Mouse (Mus musculus): ENCODE data around the gene Manba. TPM values are rescaled to one million over a fixed set of nuclear protein-coding genes. Genes with fewer than 3 reads are reported as not detected.
"Not testable (repeated sequence)": the region's sequence is repeated elsewhere in the genome, so short reads cannot be mapped to it uniquely, and the experiment has no call there.

The Manba gene
- polyA plus RNA-seq, 1 experiment from 2014 or later: 8.0 TPM

GRCm38 (mm10) chr3:135491102-135491501 lies 5.7 kb downstream of the Manba start:
- WGBS (ENCODE audit: insufficient replicate concordance): 81% methylated on average over 6 of the region's 6 CpGs
- ATAC-seq (no peak), DNase-seq (no peak)
- Histone ChIP-seq H3K36me3 (replicated peaks; ENCODE audit: insufficient read depth, low read length) (no peaks in the 10 kb centered on the region), H3K4me1 (ENCODE audit: insufficient read depth) (peaks cover 3% of the 10 kb centered on the region; the same call in 1 of the 2 replicates), H3K4me2 (ENCODE audit: low read depth, low read length) (no peak overlapping the region), H3K4me3 (ENCODE audit: low read depth, low read length) (no peak overlapping the region), H3K9me3 (ENCODE audit: low read length) (no peaks in the 10 kb centered on the region), H3K9ac (replicated peaks) (no peak overlapping the region), H3K27ac (ENCODE audit: low read depth) (no peak overlapping the region), H3K27me3 (ENCODE audit: insufficient read depth, low read length) (no peaks in the 10 kb centered on the region)
- TF ChIP-seq CTCF (IDR thresholded peaks at IDR 0.05; ENCODE audit: low read depth) (no peak), EP300 (IDR thresholded peaks at IDR 0.05; ENCODE audit: low read depth) (no peak)

GRCm38 (mm10) chr3:135493320-135493719 lies 7.9 kb downstream of the Manba start:
- H3K4me2 ChIP-seq (ENCODE audit: low read depth, low read length); DNase-seq; H3K27ac ChIP-seq (ENCODE audit: low read depth); H3K4me1 ChIP-seq (ENCODE audit: insufficient read depth); H3K27me3 ChIP-seq (ENCODE audit: insufficient read depth, low read length); H3K9me3 ChIP-seq (ENCODE audit: low read length); H3K9ac ChIP-seq (replicated peaks); H3K36me3 ChIP-seq (replicated peaks; ENCODE audit: insufficient read depth, low read length); H3K4me3 ChIP-seq (ENCODE audit: low read depth, low read length); ATAC-seq: not testable (repeated sequence)
- WGBS (ENCODE audit: insufficient replicate concordance): 81% methylated on average over 7 of the region's 7 CpGs

- ATAC-seq; H3K27ac ChIP-seq (ENCODE audit: low read depth); H3K9ac ChIP-seq (replicated peaks); H3K36me3 ChIP-seq (replicated peaks; ENCODE audit: insufficient read depth, low read length); H3K4me1 ChIP-seq (ENCODE audit: insufficient read depth); H3K27me3 ChIP-seq (ENCODE audit: insufficient read depth, low read length); DNase-seq; H3K9me3 ChIP-seq (ENCODE audit: low read length); H3K4me3 ChIP-seq (ENCODE audit: low read depth, low read length); H3K4me2 ChIP-seq (ENCODE audit: low read depth, low read length): not testable (repeated sequence)
- WGBS (ENCODE audit: insufficient replicate concordance): 86% methylated on average over 4 of the region's 4 CpGs
Measured at GRCm38 (mm10) chr3:135497956-135498355, 12.5 kb downstream of the Manba start.

- Histone ChIP-seq H3K9ac (replicated peaks) (no peak overlapping the region), H3K36me3 (replicated peaks; ENCODE audit: insufficient read depth, low read length) (no peaks in the 10 kb centered on the region), H3K27me3 (ENCODE audit: insufficient read depth, low read length) (no peaks in the 10 kb centered on the region), H3K27ac (ENCODE audit: low read depth) (no peak overlapping the region), H3K4me2 (ENCODE audit: low read depth, low read length) (no peak overlapping the region), H3K4me3 (ENCODE audit: low read depth, low read length) (no peak overlapping the region), H3K9me3 (ENCODE audit: low read length) (no peaks in the 10 kb centered on the region), H3K4me1 (ENCODE audit: insufficient read depth) (no peaks in the 10 kb centered on the region; the same call in 1 of the 2 replicates)
- DNase-seq (no peak), ATAC-seq (peak; percentile 51)
- WGBS (ENCODE audit: insufficient replicate concordance): 43% methylated on average over 5 of the region's 5 CpGs
- TF ChIP-seq EP300 (IDR thresholded peaks at IDR 0.05; ENCODE audit: low read depth) (no peak), CTCF (IDR thresholded peaks at IDR 0.05; ENCODE audit: low read depth) (no peak)
Measured at GRCm38 (mm10) chr3:135498891-135499290, 13.5 kb downstream of the Manba start.

GRCm38 (mm10) chr3:135503160-135503559 lies 17.7 kb downstream of the Manba start:
- 84% methylated on average over 5 of the region's 5 CpGs for WGBS (ENCODE audit: insufficient replicate concordance)
- Histone ChIP-seq H3K9me3 (ENCODE audit: low read length) (no peaks in the 10 kb centered on the region), H3K4me3 (ENCODE audit: low read depth, low read length) (no peak overlapping the region), H3K9ac (replicated peaks) (no peak overlapping the region), H3K27ac (ENCODE audit: low read depth) (no peak overlapping the region), H3K4me2 (ENCODE audit: low read depth, low read length) (no peak overlapping the region), H3K36me3 (replicated peaks; ENCODE audit: insufficient read depth, low read length) (no peaks in the 10 kb centered on the region), H3K4me1 (ENCODE audit: insufficient read depth) (no peaks in the 10 kb centered on the region; the same call in 1 of the 2 replicates), H3K27me3 (ENCODE audit: insufficient read depth, low read length) (no peaks in the 10 kb centered on the region)
- no peak for DNase-seq
- TF ChIP-seq CTCF (IDR thresholded peaks at IDR 0.05; ENCODE audit: low read depth) (no peak), EP300 (IDR thresholded peaks at IDR 0.05; ENCODE audit: low read depth) (no peak)
- ATAC-seq: no peak

- TF ChIP-seq EP300 (IDR thresholded peaks at IDR 0.05; ENCODE audit: low read depth): no peak
- peak; percentile 95 for TF ChIP-seq CTCF (IDR thresholded peaks at IDR 0.05; ENCODE audit: low read depth)
- 64% methylated on average over 10 of the region's 10 CpGs for WGBS (ENCODE audit: insufficient replicate concordance)
- Histone ChIP-seq H3K4me2 (ENCODE audit: low read depth, low read length) (no peak overlapping the region), H3K27me3 (ENCODE audit: insufficient read depth, low read length) (no peaks in the 10 kb centered on the region), H3K9ac (replicated peaks) (no peak overlapping the region), H3K9me3 (ENCODE audit: low read length) (no peaks in the 10 kb centered on the region), H3K27ac (ENCODE audit: low read depth) (no peak overlapping the region), H3K4me3 (ENCODE audit: low read depth, low read length) (no peak overlapping the region), H3K36me3 (replicated peaks; ENCODE audit: insufficient read depth, low read length) (no peaks in the 10 kb centered on the region), H3K4me1 (ENCODE audit: insufficient read depth) (no peaks in the 10 kb centered on the region; the same call in 1 of the 2 replicates)
- peak; percentile 79 for DNase-seq
- no peak for ATAC-seq
Measured at GRCm38 (mm10) chr3:135505369-135505909, 20.0 kb downstream of the Manba start.
